ENCODE assay signal across 9 mouse cellular contexts in genomic region chr6:52259811-52260261, GRCm38 (mm10). TPM values are rescaled to one million over a fixed set of nuclear protein-coding genes. Genes with fewer than 3 reads are reported as not detected.
DNase-seq lines count a peak whose midpoint lies in the region; ATAC-seq and TF ChIP-seq lines count a peak whose summit lies in the region.
"Had no signal": no experiment of that assay in that cellular context is flagged by ENCODE, and none has a peak within 500 bp of the region (broad histone marks: within the 10 kb centered on the region; RNA-seq: fewer than 3 reads in every experiment).

No protein-coding gene starts in this region.

- H3K4me1 ChIP-seq in megakaryocyte, embryonic 14.5 days, result peaks cover 38% of the 10 kb centered on the region
- H3K4me1 ChIP-seq in embryonic facial prominence, embryonic 15.5 days, result peaks cover 15% of the 10 kb centered on the region
- no peaks in the 10 kb centered on the region; the same call in 1 of the 2 replicates for H3K4me1 ChIP-seq in kidney, postnatal 0 days (replicated peaks; ENCODE audit: insufficient read depth, low read length)
- H3K4me1 ChIP-seq in stomach, embryonic 14.5 days (ENCODE audit: control insufficient read depth, insufficient read depth, low read length), result 0 out of 2 replicates have a peak, but pooled peaks cover 5% of the 10 kb centered on the region

- H3K9ac ChIP-seq in embryonic facial prominence, embryonic 15.5 days, result no peak overlapping the region
- no peak overlapping the region for H3K9ac ChIP-seq in kidney, postnatal 0 days (ENCODE audit: low read depth, low read length)
- H3K9ac ChIP-seq in stomach, embryonic 14.5 days (replicated peaks; ENCODE audit: low read depth, low read length), result no peak overlapping the region

- no peak overlapping the region for H3K27ac ChIP-seq in embryonic facial prominence, embryonic 15.5 days (replicated peaks)
- no peak overlapping the region for H3K27ac ChIP-seq in kidney, postnatal 0 days
- H3K27ac ChIP-seq in stomach, embryonic 14.5 days (ENCODE audit: low read length), result no peak overlapping the region

- peak; percentile 12 for DNase-seq in kidney, postnatal 0 days (ENCODE audit: low spot score)
- DNase-seq in thymus, postnatal 10 days (ENCODE audit: low spot score in 2 of 2), result no peak
- DNase-seq in cerebellum, adult 11-12 months, result no peak

- H3K36me3 ChIP-seq in megakaryocyte, embryonic 14.5 days (replicated peaks; ENCODE audit: low read length), result no peaks in the 10 kb centered on the region
- no peaks in the 10 kb centered on the region for H3K36me3 ChIP-seq in embryonic facial prominence, embryonic 15.5 days
- H3K36me3 ChIP-seq in kidney, postnatal 0 days (ENCODE audit: insufficient read depth, low read length), result no peaks in the 10 kb centered on the region
- no peaks in the 10 kb centered on the region for H3K36me3 ChIP-seq in stomach, embryonic 14.5 days (ENCODE audit: control insufficient read depth, insufficient read depth, low read length)

- no peak for TF ChIP-seq CTCF in kidney, postnatal 0 days (IDR thresholded peaks at IDR 0.05; ENCODE audit: low read depth)

- ATAC-seq in megakaryocyte, adult 5-6 weeks (ENCODE audit: poor library complexity, severe bottlenecking), result no peak
- ATAC-seq in embryonic facial prominence, embryonic 15.5 days (ENCODE audit: insufficient number of reproducible peaks, low FRiP score, low TSS enrichment, low read depth), result no peak
- no peak for ATAC-seq in kidney, postnatal 0 days (replicated peaks; ENCODE audit: low FRiP score, low read depth)
- ATAC-seq in stomach, embryonic 14.5 days (ENCODE audit: insufficient number of reproducible peaks, insufficient read depth, low FRiP score, low read depth), result no peak
- no peak for ATAC-seq in erythroblast, adult 5-6 weeks (replicated peaks; ENCODE audit: low FRiP score, poor library complexity, severe bottlenecking)

- peak overlapping the region; percentile 70 for H3K4me2 ChIP-seq in embryonic facial prominence, embryonic 15.5 days (replicated peaks)
- H3K4me2 ChIP-seq in kidney, postnatal 0 days (ENCODE audit: low read length), result peak overlapping the region; percentile 55
- peak overlapping the region; percentile 64 for H3K4me2 ChIP-seq in stomach, embryonic 14.5 days (replicated peaks; ENCODE audit: low read depth, low read length)

- H3K27me3 ChIP-seq in megakaryocyte, embryonic 14.5 days (replicated peaks), result peaks cover 91% of the 10 kb centered on the region
- peaks cover 92% of the 10 kb centered on the region for H3K27me3 ChIP-seq in embryonic facial prominence, embryonic 15.5 days
- H3K27me3 ChIP-seq in kidney, postnatal 0 days (ENCODE audit: insufficient read depth, low read length), result peaks cover 61% of the 10 kb centered on the region
- peaks cover 57% of the 10 kb centered on the region for H3K27me3 ChIP-seq in stomach, embryonic 14.5 days (ENCODE audit: control insufficient read depth, insufficient read depth, low read length)

- no peaks in the 10 kb centered on the region for H3K9me3 ChIP-seq in megakaryocyte, embryonic 14.5 days
- no peaks in the 10 kb centered on the region for H3K9me3 ChIP-seq in embryonic facial prominence, embryonic 15.5 days (replicated peaks)
- no peaks in the 10 kb centered on the region for H3K9me3 ChIP-seq in kidney, postnatal 0 days (replicated peaks; ENCODE audit: low read length)
- H3K9me3 ChIP-seq in stomach, embryonic 14.5 days (ENCODE audit: control insufficient read depth, low read depth, low read length), result no peaks in the 10 kb centered on the region

- peak overlapping the region; percentile 70 for H3K4me3 ChIP-seq in megakaryocyte, embryonic 14.5 days (replicated peaks)
- peak overlapping the region; percentile 43 for H3K4me3 ChIP-seq in embryonic facial prominence, embryonic 15.5 days (replicated peaks)
- peak overlapping the region; percentile 25 for H3K4me3 ChIP-seq in kidney, postnatal 0 days (replicated peaks; ENCODE audit: low read depth, low read length)
- peak overlapping the region; percentile 20 for H3K4me3 ChIP-seq in stomach, embryonic 14.5 days (ENCODE audit: low read depth, low read length)

- under 1% methylated on average over 39 of the region's 39 CpGs for WGBS in embryonic facial prominence, embryonic 15.5 days
- under 1% methylated on average over 39 of the region's 39 CpGs for WGBS in kidney, postnatal 0 days
- under 1% methylated on average over 39 of the region's 39 CpGs for WGBS in stomach, embryonic 14.5 days

RNA-seq across cellular contexts. Expression of gene Hoxa13, which starts 0.8 kb away (rescaled TPM):
- polyA plus RNA-seq in megakaryocyte, embryonic 14.5 days (2012; ENCODE audit: insufficient read depth, low replicate concordance), result not detected in 2 replicates
- not detected in 2 replicates for total RNA-seq in megakaryocyte, adult 5-6 weeks (2015)
- total RNA-seq in megakaryocyte, adult 5-6 weeks (2017), result not detected in 2 replicates
- 0.08 TPM in 1 of 2 replicates, not detected in the other for polyA plus RNA-seq in embryonic facial prominence, embryonic 15.5 days (2015; fragmentation: Nextera tagmentation; extraction: Ambion mirVana)
- polyA plus RNA-seq in kidney, postnatal 0 days (2015; fragmentation: Nextera tagmentation; extraction: Ambion mirVana), result not detected in 2 replicates
- not detected in 2 replicates for polyA plus RNA-seq in stomach, embryonic 14.5 days (2014; fragmentation: Nextera tagmentation; extraction: Ambion mirVana)
- not detected in 2 replicates for total RNA-seq in erythroblast, adult 5-6 weeks (2015; ENCODE audit: low replicate concordance)
- not detected in 2 replicates for total RNA-seq in erythroblast, adult 5-6 weeks (2017; ENCODE audit: low replicate concordance)
- total RNA-seq: liver, adult 2 months had no signal
- polyA plus RNA-seq: liver, adult 2 months had no signal

RNA-seq across cellular contexts. Expression of gene Hoxa11, which starts 14.2 kb away (rescaled TPM):
- polyA plus RNA-seq in megakaryocyte, embryonic 14.5 days (2012; ENCODE audit: insufficient read depth, low replicate concordance), result not detected in 2 replicates
- total RNA-seq in megakaryocyte, adult 5-6 weeks (2015), result not detected in 2 replicates
- total RNA-seq in megakaryocyte, adult 5-6 weeks (2017), result not detected in 2 replicates
- not detected in 2 replicates for polyA plus RNA-seq in embryonic facial prominence, embryonic 15.5 days (2015; fragmentation: Nextera tagmentation; extraction: Ambion mirVana)
- polyA plus RNA-seq in kidney, postnatal 0 days (2015; fragmentation: Nextera tagmentation; extraction: Ambion mirVana), result 24.7 and 27.7 TPM in 2 replicates
- not detected in 2 replicates for polyA plus RNA-seq in stomach, embryonic 14.5 days (2014; fragmentation: Nextera tagmentation; extraction: Ambion mirVana)
- total RNA-seq in erythroblast, adult 5-6 weeks (2015; ENCODE audit: low replicate concordance), result not detected in 2 replicates
- not detected in 2 replicates for total RNA-seq in erythroblast, adult 5-6 weeks (2017; ENCODE audit: low replicate concordance)
- total RNA-seq: liver, adult 2 months had no signal
- polyA plus RNA-seq: liver, adult 2 months had no signal

RNA-seq across cellular contexts. Expression of gene Hoxa10, which starts 19.2 kb away (rescaled TPM):
- polyA plus RNA-seq in megakaryocyte, embryonic 14.5 days (2012; ENCODE audit: insufficient read depth, low replicate concordance), result 0.10 TPM in 1 of 2 replicates, not detected in the other
- 0.07 TPM in 1 of 2 replicates, not detected in the other for total RNA-seq in megakaryocyte, adult 5-6 weeks (2015)
- total RNA-seq in megakaryocyte, adult 5-6 weeks (2017), result 0.11 TPM in 1 of 2 replicates, not detected in the other
- polyA plus RNA-seq in embryonic facial prominence, embryonic 15.5 days (2015; fragmentation: Nextera tagmentation; extraction: Ambion mirVana), result not detected in 2 replicates
- polyA plus RNA-seq in kidney, postnatal 0 days (2015; fragmentation: Nextera tagmentation; extraction: Ambion mirVana), result 175 and 183 TPM in 2 replicates
- polyA plus RNA-seq in stomach, embryonic 14.5 days (2014; fragmentation: Nextera tagmentation; extraction: Ambion mirVana), result not detected in 2 replicates
- not detected in 2 replicates for total RNA-seq in erythroblast, adult 5-6 weeks (2015; ENCODE audit: low replicate concordance)
- total RNA-seq in erythroblast, adult 5-6 weeks (2017; ENCODE audit: low replicate concordance), result not detected in 2 replicates
- total RNA-seq: liver, adult 2 months had no signal
- polyA plus RNA-seq: liver, adult 2 months had no signal

RNA-seq across cellular contexts. Expression of gene Hoxa9, which starts 28.9 kb away (rescaled TPM):
- polyA plus RNA-seq in megakaryocyte, embryonic 14.5 days (2012; ENCODE audit: insufficient read depth, low replicate concordance), result 3.8 TPM in 1 of 2 replicates, not detected in the other
- 0.36 and 1.2 TPM in 2 replicates for total RNA-seq in megakaryocyte, adult 5-6 weeks (2015)
- total RNA-seq in megakaryocyte, adult 5-6 weeks (2017), result 1.5 and 2.0 TPM in 2 replicates
- polyA plus RNA-seq in embryonic facial prominence, embryonic 15.5 days (2015; fragmentation: Nextera tagmentation; extraction: Ambion mirVana), result 0.13 TPM in 1 of 2 replicates, not detected in the other
- polyA plus RNA-seq in kidney, postnatal 0 days (2015; fragmentation: Nextera tagmentation; extraction: Ambion mirVana), result 57.3 and 57.8 TPM in 2 replicates
- 1.5 and 1.9 TPM in 2 replicates for polyA plus RNA-seq in stomach, embryonic 14.5 days (2014; fragmentation: Nextera tagmentation; extraction: Ambion mirVana)
- total RNA-seq in erythroblast, adult 5-6 weeks (2015; ENCODE audit: low replicate concordance), result 3.3 TPM in 1 of 2 replicates, not detected in the other
- 2.5 and 4.0 TPM in 2 replicates for total RNA-seq in erythroblast, adult 5-6 weeks (2017; ENCODE audit: low replicate concordance)
- total RNA-seq: liver, adult 2 months had no signal

RNA-seq across cellular contexts. Expression of gene Hoxa7, which starts 38.2 kb away (rescaled TPM):
- 2.8 and 3.2 TPM in 2 replicates for polyA plus RNA-seq in megakaryocyte, embryonic 14.5 days (2012; ENCODE audit: insufficient read depth, low replicate concordance)
- 1.2 and 1.8 TPM in 2 replicates for total RNA-seq in megakaryocyte, adult 5-6 weeks (2015)
- 0.53 and 0.73 TPM in 2 replicates for total RNA-seq in megakaryocyte, adult 5-6 weeks (2017)
- polyA plus RNA-seq in embryonic facial prominence, embryonic 15.5 days (2015; fragmentation: Nextera tagmentation; extraction: Ambion mirVana), result not detected in 2 replicates
- polyA plus RNA-seq in kidney, postnatal 0 days (2015; fragmentation: Nextera tagmentation; extraction: Ambion mirVana), result 29.7 and 31.7 TPM in 2 replicates
- 13.7 and 13.9 TPM in 2 replicates for polyA plus RNA-seq in stomach, embryonic 14.5 days (2014; fragmentation: Nextera tagmentation; extraction: Ambion mirVana)
- 0.77 and 2.5 TPM in 2 replicates for total RNA-seq in erythroblast, adult 5-6 weeks (2015; ENCODE audit: low replicate concordance)
- total RNA-seq in erythroblast, adult 5-6 weeks (2017; ENCODE audit: low replicate concordance), result 1.3 and 2.1 TPM in 2 replicates
- total RNA-seq: liver, adult 2 months had no signal

Comparison
In these comparisons a context has a peak if more than half of its experiments do, and no peak if none do; other contexts are left out.
1. H3K4me3 ChIP-seq: peak in every context shown above with its lines; median percentile 70 in megakaryocyte, embryonic 14.5 days; 43 in embryonic facial prominence, embryonic 15.5 days; 25 in kidney, postnatal 0 days; 20 in stomach, embryonic 14.5 days.
2. RNA of gene Hoxa11, which starts 14.2 kb away (polyA plus RNA-seq): 24.7 to 27.7 TPM in kidney, postnatal 0 days; not detected in megakaryocyte, embryonic 14.5 days, not detected in embryonic facial prominence, embryonic 15.5 days and not detected in stomach, embryonic 14.5 days; every median in the first group is over 10 times any median in the second.
3. RNA of gene Hoxa10, which starts 19.2 kb away (polyA plus RNA-seq): 175 to 183 TPM in kidney, postnatal 0 days; 0.10 TPM in megakaryocyte, embryonic 14.5 days, not detected in embryonic facial prominence, embryonic 15.5 days and not detected in stomach, embryonic 14.5 days; every median in the first group is over 100 times any median in the second.
4. Peak in every context shown above with its lines, with median percentiles within 50 percentile points of each other: H3K4me2 ChIP-seq.